Mouse (Mus musculus): ENCODE results near the gene Nmnat1. TPM values are rescaled to one million over a fixed set of nuclear protein-coding genes. Genes with fewer than 3 reads are reported as not detected.
"Not testable (repeated sequence)": the region's sequence is repeated elsewhere in the genome, so short reads cannot be mapped to it uniquely, and the experiment has no call there.

The Nmnat1 gene
- total and polyA plus RNA-seq, 3 experiments = 10.4 to 15.2 (median 14.2) TPM

DNA sequence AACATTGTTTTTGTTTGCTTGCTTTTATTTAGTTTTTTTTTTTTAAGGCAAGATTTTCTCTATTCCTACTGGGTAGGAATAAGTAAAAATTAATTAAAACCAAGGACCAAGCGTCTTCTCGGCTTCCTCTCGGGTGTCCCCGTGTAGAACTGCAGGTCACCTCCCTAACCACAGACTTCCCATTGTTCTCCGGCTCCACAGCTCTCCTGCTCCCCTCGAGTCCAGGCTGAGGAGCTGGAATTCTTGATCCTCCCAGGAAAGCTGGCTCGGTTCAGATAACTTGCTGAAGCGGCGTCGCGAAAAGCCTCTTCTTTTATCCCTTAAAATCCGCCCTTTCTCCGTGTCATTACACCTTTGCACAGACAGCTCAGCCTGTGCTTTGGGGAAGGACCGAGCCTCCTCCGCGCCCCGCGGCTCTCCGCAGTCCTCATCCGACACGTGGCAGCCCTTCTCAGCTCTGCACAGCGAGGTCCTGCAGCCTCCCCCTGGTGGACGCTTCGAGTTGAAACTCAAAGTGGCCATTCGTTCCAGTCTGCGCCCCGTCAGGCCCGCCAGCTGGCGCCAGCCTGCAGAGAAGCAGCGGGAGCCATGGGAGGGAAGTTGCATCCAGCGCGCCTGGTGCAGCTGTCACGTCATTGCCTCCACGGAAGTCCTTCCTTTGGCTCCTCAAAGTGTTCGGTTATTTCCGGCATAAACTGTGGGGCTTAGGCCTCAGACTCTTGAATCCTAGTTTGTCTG lies 39.9 kb downstream of the Nmnat1 start:
- DNase-seq = peak; percentile 94

DNA sequence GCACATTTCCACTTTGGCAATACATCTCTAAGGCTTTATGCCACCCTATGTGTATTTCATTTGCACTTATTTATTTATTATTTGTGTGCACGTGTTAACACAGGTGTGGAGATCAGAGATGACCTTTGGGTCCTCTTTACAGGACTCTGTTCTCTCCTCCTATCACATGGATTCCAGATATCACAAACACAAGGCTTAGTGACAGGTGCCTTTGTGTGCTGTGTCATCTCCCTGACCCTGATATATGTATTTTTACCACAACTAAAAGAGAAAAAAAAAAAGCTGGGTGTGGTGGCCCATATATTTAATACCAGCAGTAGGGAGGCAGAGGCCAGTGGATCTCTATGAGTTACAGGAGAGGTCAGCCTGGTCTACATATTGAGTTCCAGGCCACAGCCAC lies 40.5 kb downstream of the Nmnat1 start:
- no peak for DNase-seq

DNA sequence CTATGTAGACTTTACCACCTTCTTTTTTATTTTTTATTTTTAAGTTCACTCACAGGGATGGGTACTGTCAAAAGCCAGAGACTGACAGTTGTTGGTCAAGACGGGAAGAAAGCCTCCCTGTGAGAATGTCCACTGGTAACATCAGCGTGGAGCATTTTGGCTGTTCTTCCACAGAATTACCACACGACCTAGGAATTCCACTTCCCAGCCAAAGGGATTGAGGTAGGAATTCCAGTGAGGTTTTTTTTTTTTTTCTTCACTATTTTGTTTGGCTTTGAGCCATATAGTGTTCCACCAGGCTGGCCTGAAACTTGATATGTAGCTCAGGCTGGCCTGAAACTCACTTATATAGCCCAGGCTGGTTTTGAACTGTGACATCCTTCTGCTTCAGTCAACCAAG lies 42.6 kb downstream of the Nmnat1 start:
- no peak for DNase-seq

DNA sequence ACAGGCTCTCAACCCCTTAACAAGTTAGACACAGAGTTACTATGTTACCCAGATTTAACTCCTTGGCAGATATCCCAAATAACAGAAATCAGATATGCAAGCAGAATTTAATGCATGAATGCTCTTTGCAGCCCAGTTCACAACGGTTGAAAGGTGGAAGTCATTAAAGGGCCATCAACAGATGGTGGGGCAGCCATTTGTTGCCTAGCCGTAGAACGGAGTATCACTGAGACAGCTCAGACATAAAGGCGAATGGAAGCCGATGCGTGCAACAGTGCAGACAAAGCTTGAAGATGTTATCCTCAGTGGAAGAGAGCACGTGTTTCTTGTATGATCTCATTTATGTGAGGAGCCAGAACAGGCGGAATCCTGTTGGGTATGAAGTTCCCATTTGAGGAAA lies 44.4 kb downstream of the Nmnat1 start:
- DNase-seq = no peak

DNA sequence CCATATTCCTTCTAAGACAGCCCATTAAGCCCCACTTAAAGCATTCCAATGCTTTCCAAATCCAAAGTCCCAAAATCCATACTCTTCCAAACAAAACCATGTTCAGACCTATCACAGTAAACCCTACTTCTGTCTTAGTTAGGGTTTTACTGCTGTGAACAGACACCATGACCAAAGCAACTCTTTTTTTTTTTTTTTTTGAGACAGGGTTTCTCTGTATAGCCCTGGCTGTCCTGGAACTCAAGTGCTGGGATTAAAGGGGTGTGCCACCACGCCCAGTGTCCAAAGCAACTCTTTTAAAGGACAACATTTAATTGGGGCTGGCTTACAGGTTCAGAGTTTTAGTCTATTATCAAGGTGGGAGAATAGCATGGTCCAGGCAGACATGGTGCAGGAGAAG lies 53.1 kb downstream of the Nmnat1 start:
- DNase-seq = not testable (repeated sequence)

DNA sequence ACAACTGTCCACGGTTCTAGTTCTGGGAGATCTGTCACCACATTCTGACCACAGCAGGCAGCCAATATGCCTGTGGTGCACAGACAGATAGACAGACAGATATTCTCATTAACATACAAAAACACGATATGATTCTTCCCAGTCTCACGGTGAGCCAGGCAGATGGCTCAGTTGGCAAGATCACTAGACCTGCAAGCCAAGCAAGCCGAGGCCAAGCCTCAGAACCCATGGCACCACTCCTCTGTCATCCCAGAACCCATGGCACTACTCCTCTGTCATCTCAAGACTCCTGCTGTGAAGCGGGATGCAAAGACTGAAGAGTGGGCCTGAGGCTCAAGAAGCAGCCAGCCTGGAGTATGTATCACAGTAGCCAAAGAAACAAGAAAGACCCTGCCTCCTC lies 55.4 kb downstream of the Nmnat1 start:
- DNase-seq = no peak

DNA sequence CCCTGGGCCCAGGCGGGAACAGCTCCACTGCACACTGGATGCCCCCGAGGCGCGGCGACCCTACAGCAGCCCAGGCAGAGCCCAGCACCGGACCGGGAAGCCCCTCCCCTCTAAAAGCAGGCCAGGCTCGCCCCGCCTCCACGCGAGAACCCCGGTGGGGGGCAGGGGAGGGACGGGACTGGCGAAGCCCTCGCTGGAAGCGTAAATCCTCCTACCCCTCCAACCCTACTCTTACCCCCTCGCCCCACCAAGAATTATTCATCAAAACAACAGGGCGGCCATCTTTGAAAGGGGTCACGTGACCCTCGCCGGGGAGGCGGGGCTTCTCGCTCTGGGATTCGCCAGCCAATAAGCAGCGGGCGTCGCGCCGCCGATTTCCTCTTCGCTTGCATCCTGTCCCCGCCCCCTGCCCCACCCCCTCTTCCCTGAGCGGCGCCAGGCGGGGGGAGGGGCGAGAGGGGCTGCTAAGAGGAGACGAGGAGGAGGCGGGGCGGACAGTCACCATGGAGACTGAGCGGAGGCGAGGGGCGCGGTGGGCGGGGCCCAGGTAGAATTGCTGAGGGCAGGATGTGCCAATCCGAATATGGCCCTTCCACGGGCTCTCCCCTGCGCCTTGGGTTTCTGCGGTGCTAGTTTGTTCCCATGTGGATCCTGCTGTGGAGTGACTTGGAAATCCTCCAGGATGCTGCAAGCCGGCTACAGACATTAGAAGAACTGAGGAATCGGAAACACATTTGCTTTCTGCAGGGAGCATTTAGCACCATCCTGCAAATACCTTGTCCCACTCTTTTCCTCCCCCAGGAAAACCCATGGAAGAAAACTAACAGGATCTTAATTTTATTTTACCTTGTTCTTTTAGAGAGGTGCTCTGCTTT lies 58.4 kb downstream of the Nmnat1 start, which contains the start of gene Ube4b:
TSS of gene Ube4b (minus strand) at position 425 of the 875 bp plus-strand sequence.
- DNase-seq = peak; percentile 97

DNA sequence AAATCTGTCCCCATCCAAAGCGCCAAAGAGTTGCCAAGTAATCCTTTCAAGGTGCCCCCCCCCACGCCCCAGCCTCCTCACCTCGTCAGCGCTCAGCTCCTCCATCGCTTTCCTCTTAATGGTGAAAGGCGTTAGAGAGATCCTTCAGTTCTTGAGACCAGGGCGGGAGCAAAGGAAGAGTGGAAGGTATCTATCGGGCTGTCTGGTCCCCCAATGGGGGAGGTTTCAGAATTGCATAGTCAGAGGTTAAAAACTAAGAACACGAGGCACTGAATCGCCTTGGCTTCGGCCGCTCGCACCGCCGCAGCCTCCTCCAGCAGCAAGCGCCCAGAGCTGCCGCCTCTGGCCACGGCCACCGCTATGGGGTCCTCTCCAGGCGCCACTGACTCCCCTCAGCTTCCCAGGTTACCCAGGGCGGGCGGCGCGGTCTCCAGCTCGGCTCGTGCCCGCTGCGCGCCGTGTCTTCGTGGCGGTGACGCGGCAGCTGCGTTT lies 59.2 kb downstream of the Nmnat1 start:
- no peak for DNase-seq

DNA sequence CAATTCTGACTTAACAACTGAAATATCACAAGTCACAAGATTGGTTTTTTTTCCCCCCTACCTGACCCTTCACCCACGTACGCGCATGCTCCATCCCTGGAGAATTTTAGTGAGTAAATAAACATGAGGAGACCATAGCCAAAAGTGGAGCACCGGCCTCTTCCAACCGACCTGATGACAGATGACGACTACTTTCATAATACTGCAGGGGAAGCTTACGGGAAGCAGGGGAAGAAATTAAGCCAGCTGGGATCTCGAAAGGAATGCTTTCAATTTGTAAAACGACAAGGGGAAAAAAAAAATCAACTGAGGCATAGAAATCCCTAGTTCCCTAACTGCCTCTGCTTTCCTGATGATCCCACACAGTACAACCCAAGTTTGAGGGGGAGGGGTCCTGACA lies 60.2 kb downstream of the Nmnat1 start:
- peak; percentile 44 for DNase-seq

DNA sequence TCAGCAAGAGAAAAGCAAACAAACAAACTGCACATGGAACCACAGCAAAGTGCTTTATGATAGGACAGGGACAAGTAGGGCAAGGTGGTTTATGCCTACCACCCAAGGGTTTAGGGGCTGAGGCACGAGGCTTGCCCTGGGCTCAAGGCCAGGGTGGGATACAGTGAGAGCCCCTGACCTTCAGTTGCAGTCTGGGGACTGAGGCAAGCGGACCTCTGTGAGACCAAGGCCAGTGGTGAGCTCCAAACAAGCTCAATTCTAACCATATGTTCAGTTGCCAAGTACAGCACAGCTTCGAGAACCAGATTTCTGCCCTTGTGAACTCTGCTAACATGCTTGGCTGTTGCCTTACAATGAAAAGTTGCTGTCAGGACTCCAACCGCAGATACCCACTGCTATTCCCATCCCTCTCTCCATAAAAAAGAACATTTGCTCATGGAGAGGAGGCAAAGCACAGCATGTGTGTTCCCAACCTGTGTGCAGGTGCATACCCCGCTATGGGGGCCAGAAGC lies 67.1 kb downstream of the Nmnat1 start:
- DNase-seq = peak; percentile 52

Other genes starting within 250 kb of the Nmnat1 start
- gene Kif1b, start 177.5 kb downstream of the Nmnat1 start, total RNA-seq (2021) = 100 to 1,000 TPM; 118 to 165 TPM
- gene Kif1b, start 177.5 kb downstream of the Nmnat1 start, polyA plus RNA-seq (2012; rRNA removed) = 61.9 and 63.6 TPM in 2 replicates
- 10 to 100 TPM; 70.9 to 85.0 TPM for gene Ube4b, start 58.5 kb downstream of the Nmnat1 start, total RNA-seq (2021)
- gene Ube4b, start 58.5 kb downstream of the Nmnat1 start, polyA plus RNA-seq (2012; rRNA removed) = 84.7 and 105 TPM in 2 replicates
- 10 to 100 TPM; 13.3 to 14.3 TPM for gene Rbp7, start 30.2 kb downstream of the Nmnat1 start, total RNA-seq (2021)
- gene Rbp7, start 30.2 kb downstream of the Nmnat1 start, polyA plus RNA-seq (2012; rRNA removed) = 3.4 and 6.1 TPM in 2 replicates
- not detected for gene Tmem274, start 7.8 kb downstream of the Nmnat1 start, total RNA-seq (2021)
- gene Tmem274, start 7.8 kb downstream of the Nmnat1 start, polyA plus RNA-seq (2012; rRNA removed) = not detected in 2 replicates
- gene Lzic, start within 50 bp of the Nmnat1 start, total RNA-seq (2021) = 10 to 100 TPM; 22.3 to 27.7 TPM
- gene Lzic, start within 50 bp of the Nmnat1 start, polyA plus RNA-seq (2012; rRNA removed) = 22.6 and 22.9 TPM in 2 replicates
- gene Ctnnbip1, start 33.0 kb upstream of the Nmnat1 start, total RNA-seq (2021) = 10 to 100 TPM; 19.4 to 25.3 TPM
- gene Ctnnbip1, start 33.0 kb upstream of the Nmnat1 start, polyA plus RNA-seq (2012; rRNA removed) = 26.2 and 26.4 TPM in 2 replicates
- 100 to 1,000 TPM in 1 of 2 experiments, 10 to 100 TPM in 1; 98.4 to 110 TPM for gene Clstn1, start 101.3 kb upstream of the Nmnat1 start, total RNA-seq (2021)
- gene Clstn1, start 101.3 kb upstream of the Nmnat1 start, polyA plus RNA-seq (2012; rRNA removed) = 44.5 and 48.8 TPM in 2 replicates
- 1 to 10 TPM; 6.1 to 6.2 TPM for gene Pik3cd, start 217.4 kb upstream of the Nmnat1 start, total RNA-seq (2021)
- 4.2 and 5.0 TPM in 2 replicates for gene Pik3cd, start 217.4 kb upstream of the Nmnat1 start, polyA plus RNA-seq (2012; rRNA removed)

All from adrenal gland, adult 2 months (tissue).